Mouse (Mus musculus) kidney, adult 10 weeks (tissue): Measurements from ENCODE around the gene Cmtm7. TPM values are rescaled to one million over a fixed set of nuclear protein-coding genes. Genes with fewer than 3 reads are reported as not detected.

Experiments
- polyA plus RNA-seq: library from polyadenylated mRNA; stranded (reverse); fragments of 350-450 nt; fragmentation: Illumina TruSeq; extraction: RNeasy Lipid Tissue Mini Kit (QIAGEN cat#74804); gene quantifications from one replicate; pipeline ENCODE4 v1.2.3, GENCODE M21; 2014; ENCODE audit warnings: low read depth, low replicate concordance

Cmtm7 gene
- polyA plus RNA-seq: 0.97 TPM

GRCm38 (mm10) chr9:114781526-114782212, at the start of gene Cmtm7:
TSS of gene Cmtm7 (minus strand) at chr9:114781856.

GRCm38 (mm10) chr9:114731011-114731755, 50.5 kb downstream of the Cmtm7 start, which contains the start of gene Cmtm6:
TSS of gene Cmtm6 (plus strand) at chr9:114731116.

Other genes starting within 250 kb of the Cmtm7 start
- gene Trim71, start 217.5 kb downstream of the Cmtm7 start, polyA plus RNA-seq: not detected
- gene Cnot10, start 141.7 kb downstream of the Cmtm7 start, polyA plus RNA-seq: 32.7 TPM
- 52.2 TPM for gene Dync1li1, start 93.1 kb downstream of the Cmtm7 start, polyA plus RNA-seq
- gene Cmtm6, start 50.7 kb downstream of the Cmtm7 start, polyA plus RNA-seq: 118 TPM
- gene Cmtm8, start 62.3 kb upstream of the Cmtm7 start, polyA plus RNA-seq: 12.5 TPM
- 45.0 TPM for gene Gpd1l, start 152.1 kb upstream of the Cmtm7 start, polyA plus RNA-seq
- 0.77 TPM for gene Osbpl10, start 196.7 kb upstream of the Cmtm7 start, polyA plus RNA-seq
- 55.1 TPM for gene Rps27rt, start 200.9 kb upstream of the Cmtm7 start, polyA plus RNA-seq